Mouse (Mus musculus) erythroblast, embryonic 14.5 days (primary cell): Measurements from ENCODE around the gene Phldb1. TPM values are rescaled to one million over a fixed set of nuclear protein-coding genes. Genes with fewer than 3 reads are reported as not detected.

Experiments used
- H3K27me3 ChIP-seq: 2 replicates; pipeline ENCODE4 v1.6.1; 2012; ENCODE audit warnings: inconsistent platforms; ENCODE audit not compliant: control insufficient read depth
- H3K36me3 ChIP-seq: 2 replicates; pipeline ENCODE4 v1.6.1; 2012; ENCODE audit warnings: mild to moderate bottlenecking, inconsistent platforms; ENCODE audit not compliant: control insufficient read depth
- H3K4me1 ChIP-seq: 2 replicates; pipeline ENCODE4 v1.6.1; 2012; ENCODE audit warnings: inconsistent platforms; ENCODE audit not compliant: control insufficient read depth
- H3K4me3 ChIP-seq: replicated peaks from 2 replicates; pipeline ENCODE3; 2012; ENCODE audit warnings: moderate library complexity, mild to moderate bottlenecking, inconsistent platforms
- H3K9me3 ChIP-seq: 2 replicates; pipeline ENCODE4 v1.6.1; 2012; ENCODE audit warnings: low read length, inconsistent platforms, mixed read lengths; ENCODE audit not compliant: control insufficient read depth
- GATA1 ChIP-seq: IDR thresholded peaks from 2 replicates; pipeline ENCODE4 v1.6.1; 2012; ENCODE audit warnings: low read length, inconsistent platforms, mixed read lengths
- TAL1 ChIP-seq: IDR thresholded peaks from 3 replicates; pipeline ENCODE4 v1.6.1; 2012; ENCODE audit warnings: low read length, inconsistent platforms, mixed read lengths
- polyA plus RNA-seq: library from polyadenylated mRNA; stranded (reverse); fragments of >175 nt; gene quantifications from 2 replicates; pipeline ENCODE4 v1.2.3, GENCODE M21; 2012

Phldb1 gene
- polyA plus RNA-seq, 1 experiment, result 0.15 TPM

GRCm38 (mm10) chr9:44747341-44747740 is 12.3 kb upstream of the Phldb1 start:
- no peaks in the 10 kb centered on the region for H3K9me3 ChIP-seq
- H3K4me1 ChIP-seq, result no peaks in the 10 kb centered on the region
- H3K36me3 ChIP-seq, result peaks cover 93% of the 10 kb centered on the region
- H3K27me3 ChIP-seq, result no peaks in the 10 kb centered on the region
- no peak for TF ChIP-seq TAL1
- TF ChIP-seq GATA1, result no peak
- no peak overlapping the region for H3K4me3 ChIP-seq

- peaks cover 90% of the 10 kb centered on the region for H3K36me3 ChIP-seq
Measured at GRCm38 (mm10) chr9:44746666-44747065, 11.7 kb upstream of the Phldb1 start.

DNA sequence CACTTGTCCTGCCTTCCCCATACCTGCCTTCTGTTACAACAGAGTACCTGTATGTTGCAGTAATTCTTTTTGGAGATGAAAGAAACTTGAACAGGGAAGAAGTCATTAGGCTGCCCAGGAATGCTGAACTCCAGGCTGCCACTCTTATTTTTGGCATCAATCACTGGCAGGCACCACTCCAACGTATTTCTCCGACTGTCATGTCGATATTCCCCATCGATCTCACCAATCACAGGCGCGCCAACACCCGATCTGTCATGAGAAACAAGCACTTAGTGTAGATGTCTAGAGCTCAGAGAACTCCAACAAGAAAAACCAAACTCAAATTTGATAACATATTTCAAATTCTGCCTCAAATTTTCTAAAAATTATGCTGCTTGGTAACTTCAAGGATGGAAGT is 10.4 kb upstream of the Phldb1 start:
- Histone ChIP-seq H3K4me3 (no peak overlapping the region), H3K27me3 (no peaks in the 10 kb centered on the region), H3K4me1 (no peaks in the 10 kb centered on the region), H3K9me3 (no peaks in the 10 kb centered on the region), H3K36me3 (peaks cover 83% of the 10 kb centered on the region)
- TF ChIP-seq TAL1, result no peak
- TF ChIP-seq GATA1, result no peak

More at GRCm38 (mm10) chr9:44746666-44747065, 11.7 kb upstream of the Phldb1 start:
- Histone ChIP-seq H3K9me3 (no peaks in the 10 kb centered on the region), H3K4me1 (no peaks in the 10 kb centered on the region), H3K4me3 (no peak overlapping the region), H3K27me3 (no peaks in the 10 kb centered on the region)
- TF ChIP-seq TAL1 (no peak), GATA1 (no peak)

DNA sequence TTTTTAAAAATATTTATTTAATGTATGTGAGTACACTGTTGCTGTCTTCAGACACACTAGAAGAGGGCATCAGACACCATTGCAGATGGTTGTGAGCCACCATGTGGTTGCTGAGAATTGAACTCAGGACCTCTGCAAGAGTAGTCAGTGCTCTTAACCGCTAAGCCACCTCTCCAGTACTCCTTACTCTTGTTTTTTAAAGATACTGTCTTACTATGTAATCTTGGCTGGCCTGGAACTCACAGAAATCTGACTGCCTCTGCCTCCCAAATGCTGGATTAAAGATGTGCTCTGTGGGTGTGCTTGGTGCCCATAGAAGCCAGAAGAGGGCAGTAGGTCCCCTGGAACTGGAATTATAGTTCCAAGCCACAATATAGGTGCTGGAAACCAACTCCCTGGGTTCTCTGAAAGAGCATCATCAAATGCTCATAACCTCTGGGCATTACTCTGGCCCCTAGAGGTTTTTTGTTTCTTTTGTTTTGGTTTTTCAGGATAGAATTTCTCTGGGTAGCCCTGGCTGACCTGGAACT is 5.7 kb upstream of the Phldb1 start:
- TF ChIP-seq TAL1 (no peak), GATA1 (no peak)
- Histone ChIP-seq H3K27me3 (peaks cover 21% of the 10 kb centered on the region), H3K4me3 (no peak overlapping the region), H3K4me1 (no peaks in the 10 kb centered on the region), H3K36me3 (peaks cover 42% of the 10 kb centered on the region), H3K9me3 (no peaks in the 10 kb centered on the region)

- TF ChIP-seq GATA1 (no peak), TAL1 (no peak)
- H3K27me3 ChIP-seq, result peaks cover 54% of the 10 kb centered on the region
Measured at GRCm38 (mm10) chr9:44737240-44737949, 2.4 kb upstream of the Phldb1 start.

GRCm38 (mm10) chr9:44736301-44736700 is 1.3 kb upstream of the Phldb1 start:
- peaks cover 58% of the 10 kb centered on the region for H3K27me3 ChIP-seq
- no peak overlapping the region for H3K4me3 ChIP-seq
- H3K36me3 ChIP-seq, result peaks cover 3% of the 10 kb centered on the region
- no peak for TF ChIP-seq GATA1
- H3K9me3 ChIP-seq, result peaks cover 3% of the 10 kb centered on the region; the same call in 1 of the 2 replicates
- H3K4me1 ChIP-seq, result peaks cover 37% of the 10 kb centered on the region

More at GRCm38 (mm10) chr9:44737240-44737949, 2.4 kb upstream of the Phldb1 start:
- peaks cover 28% of the 10 kb centered on the region for H3K4me1 ChIP-seq
- H3K4me3 ChIP-seq, result no peak overlapping the region
- H3K9me3 ChIP-seq, result peaks cover 3% of the 10 kb centered on the region; the same call in 1 of the 2 replicates
- peaks cover 9% of the 10 kb centered on the region for H3K36me3 ChIP-seq

DNA sequence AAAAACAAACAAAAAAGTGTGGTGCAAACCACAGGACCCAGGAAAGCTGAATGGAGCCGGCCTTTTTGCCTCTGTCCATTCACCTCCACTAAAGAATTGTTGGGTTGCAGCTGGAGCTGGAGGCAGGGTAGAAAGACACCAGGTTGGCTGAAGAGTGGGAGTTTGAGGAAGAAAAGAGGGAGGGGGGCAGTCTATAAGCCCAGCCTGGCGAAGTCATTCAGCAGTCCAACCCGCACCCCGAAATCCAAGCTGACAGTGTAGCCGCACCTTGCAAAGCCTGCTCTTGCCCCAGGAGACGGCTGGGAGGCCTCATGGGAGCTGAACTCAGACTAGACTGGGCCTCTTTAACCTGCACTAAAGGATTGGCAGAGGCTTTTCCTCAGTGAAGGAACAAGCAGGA is 888 bp upstream of the Phldb1 start:
- H3K27me3 ChIP-seq, result peaks cover 58% of the 10 kb centered on the region
- H3K4me3 ChIP-seq, result no peak overlapping the region
- peaks cover 37% of the 10 kb centered on the region for H3K4me1 ChIP-seq
- TF ChIP-seq TAL1 (no peak), GATA1 (no peak)
- peaks cover 3% of the 10 kb centered on the region; the same call in 1 of the 2 replicates for H3K9me3 ChIP-seq
- H3K36me3 ChIP-seq, result no peaks in the 10 kb centered on the region

DNA sequence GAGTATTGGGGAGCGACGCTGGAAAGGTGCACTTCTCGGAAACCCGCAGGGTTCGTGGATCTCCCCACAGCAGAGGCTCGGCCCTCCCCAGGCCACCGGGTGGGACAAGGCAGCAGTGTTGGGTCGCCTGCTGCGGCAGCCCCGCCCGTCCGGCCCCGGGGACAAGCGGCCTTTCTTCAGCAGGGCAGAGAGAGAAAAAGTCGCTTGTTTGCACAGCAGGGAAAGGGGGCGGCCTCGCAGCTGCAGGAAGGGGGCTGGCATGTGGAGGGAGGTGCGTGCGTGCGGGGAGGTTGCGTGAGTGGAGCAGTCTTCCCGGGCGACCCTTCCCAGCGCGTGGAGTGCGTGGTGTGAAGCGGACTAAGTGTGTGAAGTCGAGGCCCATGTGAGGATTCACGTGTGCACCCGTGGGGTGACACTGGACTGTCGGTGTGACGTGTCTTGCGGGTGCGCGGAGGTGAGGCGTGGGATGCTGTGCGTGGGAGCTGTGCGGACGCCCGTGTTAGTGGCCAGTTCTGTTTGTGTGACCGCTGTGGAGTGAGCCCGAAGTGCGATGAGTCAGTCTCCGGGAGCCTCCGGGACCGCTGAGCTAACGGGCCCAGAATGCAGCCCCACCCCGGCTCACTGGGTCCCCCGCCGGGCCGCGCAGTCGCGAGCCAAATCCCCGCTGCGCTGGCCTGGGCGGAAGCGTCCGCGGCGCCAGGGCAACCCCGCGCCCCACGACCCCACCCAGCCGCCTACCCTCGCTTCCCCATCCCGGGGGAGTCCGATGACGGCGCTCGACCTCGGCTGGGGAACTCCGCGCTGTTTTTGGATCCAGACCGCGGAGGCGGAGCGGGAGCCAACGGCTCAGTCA is 1.1 kb downstream of the Phldb1 start:
- H3K27me3 ChIP-seq, result peaks cover 59% of the 10 kb centered on the region
- no peak for TF ChIP-seq GATA1
- TF ChIP-seq TAL1, result no peak

GRCm38 (mm10) chr9:44732921-44733530 is 2.0 kb downstream of the Phldb1 start:
- no peak overlapping the region for H3K4me3 ChIP-seq
- TF ChIP-seq TAL1 (no peak), GATA1 (no peak)
- peaks cover 3% of the 10 kb centered on the region; the same call in 1 of the 2 replicates for H3K9me3 ChIP-seq
- peaks cover 61% of the 10 kb centered on the region for H3K27me3 ChIP-seq
- peaks cover 37% of the 10 kb centered on the region for H3K4me1 ChIP-seq
- H3K36me3 ChIP-seq, result no peaks in the 10 kb centered on the region

More for the DNA sequence above, 1.1 kb downstream of the Phldb1 start:
- Histone ChIP-seq H3K36me3 (no peaks in the 10 kb centered on the region), H3K4me3 (peak overlapping the region; percentile 55), H3K9me3 (peaks cover 3% of the 10 kb centered on the region; the same call in 1 of the 2 replicates), H3K4me1 (peaks cover 37% of the 10 kb centered on the region)
